Mouse (Mus musculus): ENCODE measurements around the gene Abcc1.

Gene Abcc1

GRCm38 (mm10) chr16:14444059-14444855 lies 82.9 kb downstream of the Abcc1 start:
- peak; percentile 6 for DNase-seq

- no peak for DNase-seq
These were observed 83.8 kb downstream of the Abcc1 start for GRCm38 (mm10) chr16:14445197-14445596.

GRCm38 (mm10) chr16:14447366-14447765 lies 86.0 kb downstream of the Abcc1 start:
- no peak for DNase-seq

GRCm38 (mm10) chr16:14448307-14448706 lies 86.9 kb downstream of the Abcc1 start:
- no peak for DNase-seq

GRCm38 (mm10) chr16:14449861-14450260 lies 88.5 kb downstream of the Abcc1 start:
- no peak for DNase-seq

GRCm38 (mm10) chr16:14451374-14452046 lies 90.2 kb downstream of the Abcc1 start:
- no peak for DNase-seq

- no peak for DNase-seq
These were observed 101.2 kb downstream of the Abcc1 start for GRCm38 (mm10) chr16:14462535-14462934.

GRCm38 (mm10) chr16:14465016-14465415 lies 103.7 kb downstream of the Abcc1 start:
- DNase-seq, result no peak

GRCm38 (mm10) chr16:14468351-14468750 lies 107.0 kb downstream of the Abcc1 start:
- no peak for DNase-seq

- no peak for DNase-seq
These were observed 107.5 kb downstream of the Abcc1 start for GRCm38 (mm10) chr16:14468841-14469240.

GRCm38 (mm10) chr16:14472171-14472570 lies 110.8 kb downstream of the Abcc1 start:
- DNase-seq, result no peak

- no peak for DNase-seq
These were observed 112.3 kb downstream of the Abcc1 start for GRCm38 (mm10) chr16:14473686-14474085.

GRCm38 (mm10) chr16:14475001-14475400 lies 113.6 kb downstream of the Abcc1 start:
- DNase-seq, result no peak

- DNase-seq, result no peak
These were observed 114.7 kb downstream of the Abcc1 start for GRCm38 (mm10) chr16:14476056-14476455.

GRCm38 (mm10) chr16:14476701-14477400 lies 115.5 kb downstream of the Abcc1 start:
- no peak for DNase-seq

- no peak for DNase-seq
These were observed 116.3 kb downstream of the Abcc1 start for GRCm38 (mm10) chr16:14477510-14478300.

GRCm38 (mm10) chr16:14479641-14480040 lies 118.3 kb downstream of the Abcc1 start:
- DNase-seq, result no peak

- no peak for DNase-seq
These were observed 121.9 kb downstream of the Abcc1 start for GRCm38 (mm10) chr16:14483221-14483620.

GRCm38 (mm10) chr16:14493491-14494114 lies 132.2 kb downstream of the Abcc1 start:
- peak; percentile 22 for DNase-seq

- no peak for DNase-seq
These were observed 140.4 kb downstream of the Abcc1 start for GRCm38 (mm10) chr16:14501649-14502360.

GRCm38 (mm10) chr16:14506461-14506860 lies 145.1 kb downstream of the Abcc1 start:
- DNase-seq, result peak; percentile 45
